Mouse (Mus musculus) left cerebral cortex, adult 2 months (tissue): ENCODE data around the gene Bcam. TPM values are rescaled to one million over a fixed set of nuclear protein-coding genes. Genes with fewer than 3 reads are reported as not detected.

Experiments used
- DNase-seq, 2 experiments: peaks; one replicate each; pipeline ENCODE4 v3.0.0; 2021 to 2022; ENCODE audit warnings: low spot score in 2 of 2, mixed read lengths in 1 of 2; ENCODE audit errors: extremely low spot score in 1 of 2
- H3K27ac ChIP-seq: fragments of 200-600 bp; 2 replicates; pipeline ENCODE4 v1.8.1; 2022
- H3K4me3 ChIP-seq: fragments of 200-600 bp; 2 replicates; pipeline ENCODE4 v1.8.1; 2022
- CTCF ChIP-seq: fragments of 200-600 bp; IDR thresholded peaks from 2 replicates; pipeline ENCODE4 v1.8.1; 2022; ENCODE audit warnings: antibody characterized with exemption, mild to moderate bottlenecking, moderate library complexity
- intact Hi-C: fragments of 180-260 bp; cut with DNase I; formaldehyde crosslinking; loops from one replicate; pipeline ENCODE4 v1.15.1; 2025
- total RNA-seq, 2 experiments: library from RNA; stranded (reverse); gene quantifications; 2 replicates each; pipeline ENCODE4 v1.2.3; 2021

The Bcam gene
- total RNA-seq, 2 experiments from 2014 or later, result 12.2 to 15.1 TPM

DNA sequence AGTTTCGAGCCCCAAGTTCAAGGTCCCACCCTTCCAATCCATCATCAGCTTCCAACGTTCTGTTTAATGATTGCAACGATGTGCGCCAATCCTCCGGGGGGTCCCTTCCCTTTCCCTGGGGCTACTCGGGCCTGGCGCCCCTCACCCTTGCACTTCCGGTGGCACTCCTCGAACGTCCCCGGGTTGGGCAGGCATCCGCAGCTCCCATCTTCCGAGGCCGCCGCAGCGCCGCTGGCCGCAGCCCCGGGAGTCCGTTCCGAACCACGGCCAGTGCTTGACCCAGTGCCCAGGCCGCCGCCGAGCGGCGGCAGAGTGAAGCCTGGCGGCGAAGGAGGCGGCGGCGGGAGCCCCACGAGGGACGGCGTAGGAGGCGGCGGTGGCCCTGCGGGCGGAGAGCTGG lies 56.0 kb downstream of the Bcam start:
- peak in 1 of 2 experiments; percentile 47 for DNase-seq
- TF ChIP-seq CTCF, result no peak
- H3K27ac ChIP-seq, result peak overlapping the region; percentile 90
- intact Hi-C loops, result loop anchor here (10.0 kb wide), 1 partner anchor 710 kb away; the partner anchor contains the start of gene Irf2bp1
- H3K4me3 ChIP-seq, result peak overlapping the region; percentile 91

DNA sequence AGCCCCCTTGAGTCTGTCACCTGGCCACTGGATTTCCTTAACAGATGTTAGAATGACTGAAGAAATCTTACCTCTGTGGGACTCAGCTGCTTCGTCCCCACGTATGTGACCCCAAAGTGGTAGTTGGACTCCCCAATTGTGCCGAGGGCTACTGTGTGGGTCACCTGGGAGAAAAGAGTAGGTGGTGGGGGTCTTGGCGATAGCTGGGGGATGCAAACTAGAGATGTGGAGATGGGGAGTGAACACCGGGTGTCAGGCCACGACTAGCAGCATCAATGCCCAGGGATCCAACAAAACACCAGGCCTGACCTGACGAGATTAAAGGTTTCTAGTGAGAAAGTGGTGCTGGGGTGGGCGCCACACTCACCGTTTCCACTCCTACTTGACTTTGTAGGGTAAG lies 57.2 kb downstream of the Bcam start:
- H3K27ac ChIP-seq, result no peak overlapping the region
- intact Hi-C loops, result loop anchor here (1.0 to 10.0 kb wide), 2 partner anchors 44 to 709 kb away; partner anchors contain the start of gene Irf2bp1
- TF ChIP-seq CTCF, result no peak
- no peak overlapping the region for H3K4me3 ChIP-seq
- no peak for DNase-seq

DNA sequence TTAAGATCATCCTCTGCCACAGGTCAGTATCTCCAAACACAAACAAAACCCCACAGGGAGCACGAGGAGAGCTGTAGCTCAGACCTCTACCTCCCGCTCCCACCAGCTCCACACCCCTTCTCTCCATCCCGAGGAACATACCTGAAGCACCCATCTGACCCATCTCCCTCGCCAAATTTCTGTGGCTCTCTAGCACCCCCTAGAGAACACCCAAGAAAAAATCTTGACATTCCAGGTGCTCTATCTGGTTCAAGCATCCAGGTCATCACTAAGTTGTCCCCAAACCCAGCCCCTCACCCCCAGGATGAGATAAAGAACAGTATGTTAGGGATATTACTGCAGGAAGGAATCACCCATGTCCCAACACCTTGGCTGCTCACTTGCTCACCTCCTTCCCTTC lies 57.6 kb downstream of the Bcam start:
- H3K27ac ChIP-seq, result no peak overlapping the region; the same call in 1 of the 2 replicates
- intact Hi-C loops, result loop anchor here (1.0 to 10.0 kb wide), 2 partner anchors 44 to 708 kb away; partner anchors contain the start of gene Irf2bp1
- TF ChIP-seq CTCF, result peak; percentile 54
- DNase-seq, result no peak
- H3K4me3 ChIP-seq, result no peak overlapping the region

DNA sequence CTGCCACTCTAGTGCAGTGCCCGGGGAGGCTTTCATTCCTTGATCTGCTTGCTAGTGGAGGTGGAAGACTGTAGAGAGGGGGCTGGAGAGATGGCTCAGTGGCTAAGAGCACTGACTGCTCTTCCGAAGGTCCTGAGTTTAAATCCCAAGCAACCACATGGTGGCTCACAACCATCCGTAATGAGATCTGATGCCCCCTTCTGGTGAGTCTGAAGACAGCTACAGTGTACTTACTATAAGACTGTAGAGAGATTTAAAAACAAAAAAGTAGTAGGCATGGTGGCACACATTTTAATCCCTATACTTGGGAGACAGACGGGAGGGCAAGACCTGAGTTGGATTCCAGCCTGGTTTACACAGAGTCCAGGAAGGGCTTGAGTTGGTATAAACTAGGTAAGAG lies 58.4 kb downstream of the Bcam start:
- H3K27ac ChIP-seq, result no peak overlapping the region
- peak; percentile 61 for TF ChIP-seq CTCF
- no peak overlapping the region for H3K4me3 ChIP-seq
- intact Hi-C loops, result loop anchor here (10.0 kb wide), 1 partner anchor 708 kb away; the partner anchor contains the start of gene Irf2bp1
- DNase-seq, result no peak

DNA sequence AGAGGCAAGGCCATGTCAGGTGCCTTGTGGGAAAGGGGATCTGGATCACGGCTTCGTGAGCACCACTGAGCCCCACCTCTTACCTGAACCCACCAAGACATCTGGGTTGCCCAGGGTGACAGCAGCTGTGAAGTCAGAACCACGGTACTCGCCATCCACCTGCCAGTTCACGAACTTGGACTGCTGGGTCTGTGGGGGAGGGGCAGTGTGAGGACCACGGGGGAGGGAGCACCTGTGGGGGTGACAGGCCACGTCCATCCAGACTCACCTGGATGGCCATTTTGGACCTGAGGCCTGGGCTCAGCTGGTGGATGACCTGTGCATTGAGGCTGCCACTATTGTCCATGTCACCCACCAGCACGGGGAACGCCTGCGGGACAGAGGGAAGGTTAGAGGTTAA lies 60.2 kb downstream of the Bcam start:
- H3K4me3 ChIP-seq, result no peak overlapping the region
- no peak for DNase-seq
- intact Hi-C loops, result loop anchor here (10.0 kb wide), 1 partner anchor 706 kb away; the partner anchor contains the start of gene Irf2bp1
- H3K27ac ChIP-seq, result no peak overlapping the region
- TF ChIP-seq CTCF, result no peak

Other genes starting within 250 kb of the Bcam start
- gene Ppp1r37, start 207.9 kb downstream of the Bcam start, total RNA-seq, result 100 to 1,000 TPM; 148 to 150 TPM
- gene Zfp296, start 193.7 kb downstream of the Bcam start, total RNA-seq, result 1 to 10 TPM; 1.5 to 2.0 TPM
- 10 to 100 TPM; 50.1 to 50.8 TPM for gene Gemin7, start 193.4 kb downstream of the Bcam start, total RNA-seq
- gene Clasrp, start 166.5 kb downstream of the Bcam start, total RNA-seq, result 10 to 100 TPM; 92.7 to 98.3 TPM
- gene Relb, start 141.6 kb downstream of the Bcam start, total RNA-seq, result 1 to 10 TPM; 7.2 to 7.7 TPM
- 100 to 1,000 TPM; 137 to 139 TPM for gene Clptm1, start 106.0 kb downstream of the Bcam start, total RNA-seq
- not detected for gene Apoc2, start 93.1 kb downstream of the Bcam start, total RNA-seq
- gene Gm44805, start 89.6 kb downstream of the Bcam start, total RNA-seq, result not detected
- not detected for gene Apoc4, start 89.5 kb downstream of the Bcam start, total RNA-seq
- gene Apoc1, start 78.4 kb downstream of the Bcam start, total RNA-seq, result 1 to 10 TPM; 3.5 to 3.7 TPM
- gene Apoe, start 71.8 kb downstream of the Bcam start, total RNA-seq, result 1,000 to 10,000 TPM; 1,824 to 1,912 TPM
- gene Tomm40, start 55.6 kb downstream of the Bcam start, total RNA-seq, result 100 to 1,000 TPM; 117 TPM
- gene Nectin2, start 20.5 kb downstream of the Bcam start, total RNA-seq, result 1 to 10 TPM; 7.9 to 8.2 TPM
- gene Cblc, start 25.8 kb upstream of the Bcam start, total RNA-seq, result not detected
- gene Bcl3, start 51.8 kb upstream of the Bcam start, total RNA-seq, result under 1 TPM; 0.56 to 0.77 TPM
- gene Gm19345, start 81.0 kb upstream of the Bcam start, total RNA-seq, result 1 to 10 TPM; 1.7 to 2.2 TPM
- not detected for gene Ceacam16, start 90.3 kb upstream of the Bcam start, total RNA-seq
- not detected for gene Ceacam19, start 116.9 kb upstream of the Bcam start, total RNA-seq
- gene Pvr, start 150.1 kb upstream of the Bcam start, total RNA-seq, result 10 to 100 TPM; 14.6 to 14.8 TPM
- gene Igsf23, start 179.7 kb upstream of the Bcam start, total RNA-seq, result not detected
- gene Ceacam20, start 194.4 kb upstream of the Bcam start, total RNA-seq, result not detected
- not detected for gene Nlrp9b, start 220.4 kb upstream of the Bcam start, total RNA-seq